Mouse (Mus musculus) hindbrain, embryonic 10.5 days (tissue): Measurements from ENCODE around the gene Lrrfip1. TPM values are rescaled to one million over a fixed set of nuclear protein-coding genes. Genes with fewer than 3 reads are reported as not detected.

ENCODE experiments used
- DNase-seq: peaks from one replicate; pipeline ENCODE4 v3.0.0-alpha.2; 2017; ENCODE audit warnings: low spot score
- H3K27ac ChIP-seq: fragments of 300-500 bp; sonication (generic); 2 replicates; pipeline ENCODE4 v1.5.1; 2016; ENCODE audit warnings: mild to moderate bottlenecking, moderate library complexity
- H3K27me3 ChIP-seq: fragments of 300-500 bp; sonication (generic); 2 replicates; pipeline ENCODE4 v1.6.1; 2016; ENCODE audit warnings: mild to moderate bottlenecking; ENCODE audit not compliant: poor library complexity, insufficient read depth, severe bottlenecking
- H3K36me3 ChIP-seq: fragments of 300-500 bp; sonication (generic); 2 replicates; pipeline ENCODE4 v1.6.1; 2016; ENCODE audit warnings: mild to moderate bottlenecking, moderate library complexity
- H3K4me1 ChIP-seq: fragments of 300-500 bp; sonication (generic); replicated peaks from 2 replicates; pipeline ENCODE4 v1.6.1; 2016; ENCODE audit warnings: mild to moderate bottlenecking
- H3K4me3 ChIP-seq: fragments of 300-500 bp; sonication (generic); 2 replicates; pipeline ENCODE4 v1.5.1; 2016; ENCODE audit warnings: mild to moderate bottlenecking, moderate library complexity
- H3K9me3 ChIP-seq: fragments of 300-500 bp; sonication (generic); 2 replicates; pipeline ENCODE4 v1.6.1; 2016; ENCODE audit warnings: mild to moderate bottlenecking, moderate library complexity
- WGBS: fragments of 180-500 bp; shearing (Covaris S2); methylation state at CpG from one replicate; pipeline ENCODE4 v1.1.7; 2016; 5-methylcytosine and 5-hydroxymethylcytosine counted together
- polyA plus RNA-seq: library from polyadenylated mRNA; unstranded; fragments of >200 nt; fragmentation: Nextera tagmentation; extraction: Ambion mirVana; gene quantifications from 2 replicates; pipeline ENCODE4 v1.2.1, GENCODE M21; 2016

The Lrrfip1 gene
- polyA plus RNA-seq, 1 experiment from 2014 or later: 18.3 TPM

DNA sequence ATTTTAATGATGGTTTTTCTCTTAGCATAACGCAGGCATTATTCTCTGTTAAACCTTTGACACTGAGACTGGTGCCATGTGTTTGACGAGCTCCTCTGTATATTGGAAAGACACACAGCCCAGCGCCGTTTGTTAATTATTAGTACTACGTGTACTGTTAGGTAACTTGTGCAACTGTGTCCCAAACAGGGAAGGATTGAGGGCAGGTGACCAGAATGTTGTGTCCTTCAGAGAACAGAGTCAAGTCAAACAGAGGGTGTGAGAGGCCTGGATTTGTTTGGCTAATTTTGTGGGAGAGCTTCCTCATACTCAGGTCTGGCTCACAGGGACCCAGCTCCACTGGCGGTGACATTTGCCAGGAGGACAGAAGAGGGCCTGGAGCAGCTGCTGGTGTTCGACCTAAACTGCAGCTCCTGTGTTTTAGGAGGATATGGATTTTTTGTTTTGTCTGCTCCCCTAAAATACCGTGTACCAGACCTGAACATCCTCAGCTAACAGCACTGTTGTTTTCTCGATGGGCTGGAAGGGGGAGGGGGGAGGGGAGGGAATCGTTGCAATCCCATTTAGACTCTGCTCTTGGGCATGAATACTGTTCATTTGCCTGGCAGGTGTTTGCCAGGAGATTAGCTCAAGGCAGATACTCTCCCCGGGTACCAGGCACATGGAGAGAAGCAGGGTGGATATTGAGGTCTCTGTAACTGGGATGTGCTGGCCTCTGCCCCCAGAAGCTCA, 103.3 kb downstream of the Lrrfip1 start:
- 81% methylated on average over 11 of the region's 11 CpGs for WGBS
- no peak for DNase-seq
- no peak overlapping the region for H3K27ac ChIP-seq
- H3K4me1 ChIP-seq: peaks cover 7% of the 10 kb centered on the region
- no peak overlapping the region for H3K4me3 ChIP-seq
- no peaks in the 10 kb centered on the region for H3K9me3 ChIP-seq
- peaks cover 22% of the 10 kb centered on the region for H3K36me3 ChIP-seq
- no peaks in the 10 kb centered on the region for H3K27me3 ChIP-seq

DNA sequence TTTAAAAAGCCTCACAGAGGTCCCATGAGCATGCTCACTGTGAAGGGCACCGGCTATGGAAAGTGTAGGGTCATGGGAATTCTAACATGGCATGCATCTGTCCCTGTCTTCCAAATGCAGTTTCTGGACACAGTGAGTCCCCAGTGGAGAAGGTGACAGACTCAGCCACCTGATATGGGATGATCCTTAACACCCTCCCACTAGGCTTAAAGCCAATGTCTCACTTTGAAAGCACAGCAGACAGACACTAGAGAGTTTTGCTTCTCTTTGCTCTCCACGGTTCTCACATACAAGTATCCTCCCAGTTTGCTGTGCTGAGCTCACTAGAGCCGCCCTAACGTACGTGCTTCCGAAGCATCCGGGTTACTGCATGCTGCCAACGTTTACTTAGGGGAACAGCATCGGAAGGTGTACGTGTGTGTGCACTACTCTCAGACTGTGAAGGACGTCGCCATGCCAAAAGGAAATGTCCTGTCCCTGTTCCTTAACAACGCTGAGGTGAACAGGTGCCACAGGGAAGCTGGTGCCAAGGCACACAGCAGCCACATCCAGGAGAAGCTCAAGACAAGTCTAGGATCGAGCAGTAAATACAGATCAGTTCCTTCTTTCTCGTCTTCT, 104.9 kb downstream of the Lrrfip1 start:
- no peak for DNase-seq
- Histone ChIP-seq H3K27me3 (no peaks in the 10 kb centered on the region), H3K4me1 (peaks cover 4% of the 10 kb centered on the region), H3K4me3 (no peak overlapping the region), H3K9me3 (no peaks in the 10 kb centered on the region), H3K27ac (no peak overlapping the region), H3K36me3 (peaks cover 29% of the 10 kb centered on the region)
- WGBS: 94% methylated on average over 15 of the region's 15 CpGs

DNA sequence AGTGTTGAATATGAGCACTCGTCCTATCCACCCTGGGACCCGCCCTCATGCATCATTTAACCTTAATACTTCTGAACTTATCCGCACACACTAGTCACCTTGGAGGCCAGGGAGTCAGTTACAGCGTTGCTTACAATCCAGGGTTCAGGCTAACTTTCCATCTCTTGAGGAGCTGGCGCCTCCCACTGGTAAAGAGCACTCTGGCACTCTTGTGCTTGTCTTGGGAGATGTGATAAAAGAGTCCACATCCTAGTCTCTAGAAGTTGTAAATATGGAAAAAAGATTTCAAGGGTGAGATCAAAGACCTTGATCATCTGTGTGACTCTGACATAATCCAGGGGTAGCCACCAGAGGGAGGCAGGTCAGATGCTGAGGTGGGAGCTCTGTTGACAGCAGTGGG, 109.0 kb downstream of the Lrrfip1 start:
- H3K27ac ChIP-seq: no peak overlapping the region
- H3K27me3 ChIP-seq: no peaks in the 10 kb centered on the region
- H3K36me3 ChIP-seq: peaks cover 29% of the 10 kb centered on the region
- no peak for DNase-seq
- H3K4me3 ChIP-seq: no peak overlapping the region
- 77% methylated on average over 5 of the region's 5 CpGs for WGBS
- H3K4me1 ChIP-seq: no peaks in the 10 kb centered on the region
- no peaks in the 10 kb centered on the region for H3K9me3 ChIP-seq

DNA sequence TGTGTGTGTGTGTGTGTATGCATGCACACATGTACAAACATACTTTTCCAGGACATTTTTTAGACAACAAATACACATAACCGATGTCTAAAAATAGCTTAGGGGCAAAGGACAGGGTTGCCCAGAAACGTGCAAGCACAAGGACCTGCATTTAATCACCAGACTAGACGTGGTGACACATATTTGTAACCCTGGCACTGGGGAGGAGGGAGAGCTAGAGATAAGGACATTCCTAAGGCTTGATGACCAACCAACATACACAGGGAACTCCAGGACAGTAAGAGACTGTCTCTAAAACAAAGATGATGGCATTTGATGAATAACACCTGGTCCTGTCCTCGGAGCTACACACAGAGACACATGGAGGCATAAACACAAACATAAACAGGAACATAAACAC, 110.8 kb downstream of the Lrrfip1 start:
- Histone ChIP-seq H3K27ac (no peak overlapping the region), H3K4me3 (no peak overlapping the region), H3K4me1 (no peaks in the 10 kb centered on the region), H3K36me3 (peaks cover 30% of the 10 kb centered on the region), H3K27me3 (no peaks in the 10 kb centered on the region), H3K9me3 (no peaks in the 10 kb centered on the region)
- 70% methylated on average over 4 of the region's 4 CpGs for WGBS
- no peak for DNase-seq

DNA sequence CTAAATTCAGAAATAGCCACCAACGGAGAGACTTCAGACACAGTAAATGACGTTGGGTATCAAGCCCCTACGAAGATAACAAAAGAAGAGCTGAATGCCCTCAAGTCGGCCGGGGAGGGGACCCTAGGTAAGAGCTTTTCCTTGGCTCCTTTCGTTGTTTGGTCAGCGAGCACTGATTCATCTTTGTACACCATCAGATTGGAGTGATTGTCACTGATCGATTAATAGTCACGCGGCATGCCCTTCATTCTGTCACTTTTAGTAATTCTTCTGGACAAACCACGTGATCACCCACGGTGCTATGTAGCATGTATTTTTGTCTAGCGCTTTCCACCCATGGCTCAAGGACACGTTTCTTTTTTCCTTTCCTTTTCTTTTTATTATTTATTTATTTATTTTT, 113.6 kb downstream of the Lrrfip1 start:
- 93% methylated on average over 14 of the region's 14 CpGs for WGBS
- no peak for DNase-seq
- H3K27ac ChIP-seq: no peak overlapping the region
- H3K4me3 ChIP-seq: no peak overlapping the region
- H3K27me3 ChIP-seq: no peaks in the 10 kb centered on the region
- no peaks in the 10 kb centered on the region for H3K9me3 ChIP-seq
- no peaks in the 10 kb centered on the region for H3K4me1 ChIP-seq
- H3K36me3 ChIP-seq: peaks cover 24% of the 10 kb centered on the region

DNA sequence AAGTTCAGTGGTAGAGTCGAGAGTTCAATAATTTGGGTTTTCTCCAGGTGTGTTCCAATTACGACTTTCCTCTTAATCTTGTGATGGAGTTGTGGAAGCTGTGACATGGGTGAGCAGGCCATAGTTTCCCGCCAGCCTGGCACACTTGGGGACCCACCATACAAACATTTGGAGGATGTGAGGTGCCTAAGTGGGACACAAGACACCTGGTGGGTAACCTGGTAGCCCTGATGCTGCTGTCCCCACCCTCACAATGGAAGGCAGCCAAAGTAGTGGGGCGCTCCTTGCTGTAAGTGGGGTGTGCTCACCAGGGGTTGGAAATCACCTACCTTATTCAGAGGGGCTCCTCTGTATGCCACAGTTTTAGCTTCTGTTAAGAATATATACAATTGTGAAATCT, 114.1 kb downstream of the Lrrfip1 start:
- 95% methylated on average over 4 of the region's 4 CpGs for WGBS
- H3K9me3 ChIP-seq: no peaks in the 10 kb centered on the region
- DNase-seq: no peak
- no peak overlapping the region for H3K4me3 ChIP-seq
- no peaks in the 10 kb centered on the region for H3K4me1 ChIP-seq
- H3K36me3 ChIP-seq: peaks cover 23% of the 10 kb centered on the region
- no peak overlapping the region for H3K27ac ChIP-seq
- no peaks in the 10 kb centered on the region for H3K27me3 ChIP-seq

DNA sequence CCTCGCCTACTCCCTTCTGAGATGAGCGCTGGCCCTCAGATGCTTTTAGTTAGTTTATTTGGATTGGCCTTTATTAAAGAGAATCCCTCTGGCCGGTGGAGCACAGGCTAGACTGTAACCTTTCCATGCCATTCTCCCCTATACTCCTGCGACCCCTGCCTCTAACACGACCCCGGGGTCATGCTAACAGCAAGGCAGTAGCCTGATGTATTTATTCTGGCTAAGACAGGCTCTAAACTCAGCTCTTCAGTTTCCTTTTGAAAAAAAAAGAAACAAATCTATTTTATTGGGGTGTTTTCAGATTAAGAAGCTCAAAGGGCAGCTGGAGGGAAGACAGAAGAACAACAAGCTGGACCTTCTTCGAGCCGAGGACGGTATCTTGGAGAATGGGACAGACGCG, 123.6 kb downstream of the Lrrfip1 start:
- peaks cover 49% of the 10 kb centered on the region for H3K36me3 ChIP-seq
- no peaks in the 10 kb centered on the region; the same call in 1 of the 2 replicates for H3K4me1 ChIP-seq
- no peak for DNase-seq
- H3K27ac ChIP-seq: no peak overlapping the region
- no peaks in the 10 kb centered on the region for H3K9me3 ChIP-seq
- WGBS: 76% methylated on average over 11 of the region's 11 CpGs
- no peak overlapping the region for H3K4me3 ChIP-seq
- H3K27me3 ChIP-seq: no peaks in the 10 kb centered on the region

DNA sequence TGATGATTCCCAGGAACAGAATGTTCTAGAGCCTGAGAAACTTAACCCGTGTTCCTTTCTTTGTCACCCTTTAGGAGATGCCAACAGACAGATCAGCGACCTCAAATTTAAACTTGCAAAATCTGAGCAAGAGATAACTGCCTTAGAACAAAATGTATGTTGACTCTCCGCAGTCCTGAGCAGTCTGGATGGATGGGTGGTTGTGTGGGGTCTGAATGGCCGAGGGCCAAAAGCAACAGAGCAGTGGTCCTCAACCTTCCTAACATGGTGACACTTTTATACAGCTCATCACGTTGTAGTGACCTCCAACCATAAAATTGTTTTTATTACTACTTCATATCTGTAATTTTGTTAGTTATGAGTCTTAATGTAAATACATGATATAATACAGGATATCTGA, 124.5 kb downstream of the Lrrfip1 start:
- Histone ChIP-seq H3K4me3 (no peak overlapping the region), H3K9me3 (no peaks in the 10 kb centered on the region), H3K27me3 (no peaks in the 10 kb centered on the region), H3K4me1 (no peaks in the 10 kb centered on the region; the same call in 1 of the 2 replicates), H3K36me3 (peaks cover 52% of the 10 kb centered on the region), H3K27ac (no peak overlapping the region)
- WGBS: 94% methylated on average over 5 of the region's 5 CpGs
- DNase-seq: no peak

DNA sequence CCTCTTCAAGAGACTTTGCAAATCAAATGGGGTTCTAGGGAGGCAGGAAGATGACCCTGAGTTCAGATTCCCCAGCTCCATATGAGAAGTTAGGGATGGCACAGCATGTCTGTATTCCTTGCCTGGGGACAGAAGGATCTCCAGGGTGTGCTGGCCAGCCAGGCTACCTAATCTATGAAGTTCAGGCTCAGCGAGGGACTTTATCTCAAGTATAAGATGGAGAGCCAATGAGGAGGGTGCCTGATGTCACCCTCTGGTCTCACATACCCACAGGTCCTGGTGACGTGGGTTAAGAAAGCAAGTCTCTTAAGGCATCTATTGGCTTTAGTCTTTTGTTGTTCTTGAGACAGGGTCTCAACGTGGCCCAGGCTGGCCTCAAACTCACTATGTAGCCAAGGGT, 124.9 kb downstream of the Lrrfip1 start:
- H3K36me3 ChIP-seq: peaks cover 56% of the 10 kb centered on the region
- 0 out of 2 replicates have a peak, but pooled peaks cover 3% of the 10 kb centered on the region for H3K9me3 ChIP-seq
- DNase-seq: no peak
- H3K27ac ChIP-seq: no peak overlapping the region
- H3K4me3 ChIP-seq: no peak overlapping the region
- 85% methylated on average over 3 of the region's 3 CpGs for WGBS
- no peaks in the 10 kb centered on the region; the same call in 1 of the 2 replicates for H3K4me1 ChIP-seq
- H3K27me3 ChIP-seq: no peaks in the 10 kb centered on the region

DNA sequence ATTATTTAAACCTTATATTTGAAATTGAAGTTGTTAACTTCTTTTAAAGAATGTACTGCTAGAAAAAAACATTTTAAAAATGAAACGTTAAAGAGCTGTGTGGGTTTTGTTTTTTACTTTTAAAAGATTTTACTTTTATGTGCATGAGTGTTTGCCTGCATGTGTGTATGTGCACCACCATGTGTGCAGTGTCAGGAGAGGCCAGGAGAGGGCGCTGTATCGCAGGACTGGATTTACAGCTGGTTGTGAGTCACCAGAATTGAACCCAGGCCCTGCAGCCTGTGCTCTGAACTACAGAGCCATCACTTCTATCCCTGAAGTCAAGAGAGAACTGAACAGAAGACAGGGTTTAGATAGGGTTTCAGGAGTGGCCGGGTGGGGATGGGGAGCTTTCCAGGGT, 130.3 kb downstream of the Lrrfip1 start:
- Histone ChIP-seq H3K27me3 (no peaks in the 10 kb centered on the region), H3K4me1 (no peaks in the 10 kb centered on the region), H3K36me3 (peaks cover 48% of the 10 kb centered on the region), H3K9me3 (0 out of 2 replicates have a peak, but pooled peaks cover 10% of the 10 kb centered on the region), H3K4me3 (no peak overlapping the region), H3K27ac (no peak overlapping the region)
- 91% methylated on average over 4 of the region's 4 CpGs for WGBS
- no peak for DNase-seq

DNA sequence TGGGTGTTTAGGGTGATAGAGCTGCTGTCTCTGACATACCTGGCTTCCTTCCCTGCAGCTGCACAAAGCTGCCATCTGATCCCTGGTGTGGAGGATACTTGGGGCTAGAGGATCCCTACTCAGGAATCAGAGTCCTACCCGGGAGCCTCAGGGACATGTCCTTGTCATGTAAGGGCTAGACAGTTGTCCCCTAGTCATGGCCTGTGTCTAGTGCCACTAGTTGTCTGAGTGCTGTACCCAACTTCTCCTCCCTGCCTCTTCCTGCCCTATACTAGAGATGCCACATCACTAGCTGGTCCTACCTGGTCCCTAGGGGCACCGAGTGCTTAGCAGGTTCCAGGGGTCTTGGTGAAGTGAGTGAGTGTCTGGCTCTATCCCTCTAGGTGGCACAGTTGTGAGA, 138.5 kb downstream of the Lrrfip1 start:
- no peak for DNase-seq
- Histone ChIP-seq H3K4me3 (no peak overlapping the region), H3K9me3 (no peaks in the 10 kb centered on the region), H3K4me1 (0 out of 2 replicates have a peak, but pooled peaks cover 3% of the 10 kb centered on the region), H3K27me3 (no peaks in the 10 kb centered on the region), H3K36me3 (no peaks in the 10 kb centered on the region), H3K27ac (no peak overlapping the region)
- WGBS: 89% methylated on average over 2 of the region's 2 CpGs

DNA sequence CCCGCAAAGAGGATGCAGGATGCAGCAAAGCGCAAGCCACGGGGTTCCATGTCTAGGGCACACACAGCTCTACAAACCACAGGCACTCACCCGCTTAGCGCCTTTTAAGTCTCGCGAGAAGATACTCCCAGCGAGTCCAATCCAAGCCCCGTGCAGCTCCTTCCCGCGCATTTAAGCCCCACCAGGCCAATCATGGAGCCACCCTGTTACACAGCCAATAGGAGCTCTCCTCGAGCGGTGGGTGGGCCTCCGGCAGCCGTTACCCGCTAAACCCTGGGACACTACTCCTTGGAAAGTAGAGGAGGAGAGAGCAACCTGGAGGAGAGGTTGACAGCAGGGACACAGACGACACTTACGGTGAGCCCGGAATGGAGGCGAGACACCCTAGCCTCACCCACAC, 146.3 kb downstream of the Lrrfip1 start, which contains the start of gene Rbm44:
Gene Rbm44, plus strand, starts transcription at position 277 of the 400 bp plus-strand sequence.
- no peaks in the 10 kb centered on the region for H3K27me3 ChIP-seq
- WGBS: 64% methylated on average over 20 of the region's 20 CpGs
- no peak for DNase-seq

DNA sequence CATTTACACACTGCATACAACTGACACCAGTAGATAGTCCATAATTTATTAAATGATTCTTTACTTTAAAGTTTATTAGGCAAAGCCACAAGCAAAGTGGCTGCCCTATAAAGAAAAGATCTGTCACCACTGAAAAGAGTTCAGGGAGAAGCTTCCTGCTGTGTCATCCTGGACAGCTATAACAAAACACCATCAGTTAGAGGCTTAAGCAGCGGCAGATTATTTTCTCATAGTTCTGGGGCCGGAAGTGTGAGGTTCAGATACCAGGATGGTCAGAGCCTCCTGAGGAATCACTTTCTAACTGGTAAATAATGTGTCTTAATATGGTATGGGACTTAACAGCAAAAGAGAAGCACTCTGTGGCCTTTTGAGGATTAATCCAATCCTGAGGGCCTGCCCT, 153.0 kb downstream of the Lrrfip1 start:
- no peak for DNase-seq
- H3K4me1 ChIP-seq: no peaks in the 10 kb centered on the region
- no peak overlapping the region for H3K27ac ChIP-seq
- H3K36me3 ChIP-seq: no peaks in the 10 kb centered on the region
- no peaks in the 10 kb centered on the region for H3K9me3 ChIP-seq
- 64% methylated on average over 2 of the region's 2 CpGs for WGBS
- no peaks in the 10 kb centered on the region for H3K27me3 ChIP-seq
- H3K4me3 ChIP-seq: no peak overlapping the region

More for the DNA sequence above, 146.3 kb downstream of the Lrrfip1 start, which contains the start of gene Rbm44:
- Histone ChIP-seq H3K4me1 (no peaks in the 10 kb centered on the region), H3K36me3 (no peaks in the 10 kb centered on the region), H3K9me3 (no peaks in the 10 kb centered on the region), H3K4me3 (no peak within 1 kb of the TSS), H3K27ac (no peak within 1 kb of the TSS)
